Mouse (Mus musculus) gastrocnemius, postnatal 36 days (tissue): ENCODE data around the gene Tln2. TPM values are rescaled to one million over a fixed set of nuclear protein-coding genes. Genes with fewer than 3 reads are reported as not detected.

ENCODE experiments used
- DNase-seq, 2 experiments: peaks; one replicate each; pipeline ENCODE4 v3.0.0; 2022
- intact Hi-C: fragments of 180-260 bp; cut with DNase I; formaldehyde crosslinking; loops from one replicate; pipeline ENCODE4 v1.15.1; 2025
- total RNA-seq, 2 experiments: library from RNA; stranded (reverse); gene quantifications; 2 replicates each; pipeline ENCODE4 v1.2.3; 2021

Tln2 gene
- total RNA-seq, 2 experiments from 2014 or later: 88.5 to 96.5 TPM

- DNase-seq: no peak
- intact Hi-C loops: no loop called here
These were observed 72.9 kb downstream of the Tln2 start for GRCm38 (mm10) chr9:67486621-67487020.

- DNase-seq: peak; percentile 12 to 16
- intact Hi-C loops: no loop called here
These were observed 74.1 kb downstream of the Tln2 start for GRCm38 (mm10) chr9:67485169-67486072.

- intact Hi-C loops: no loop called here
These were observed 77.2 kb downstream of the Tln2 start for GRCm38 (mm10) chr9:67482277-67482676.

GRCm38 (mm10) chr9:67481851-67482250 lies 77.7 kb downstream of the Tln2 start:
- intact Hi-C loops: no loop called here
- DNase-seq: no peak

More at GRCm38 (mm10) chr9:67482277-67482676, 77.2 kb downstream of the Tln2 start:
- DNase-seq: no peak

GRCm38 (mm10) chr9:67477445-67477844 lies 82.1 kb downstream of the Tln2 start:
- no peak for DNase-seq

GRCm38 (mm10) chr9:67476184-67476583 lies 83.3 kb downstream of the Tln2 start:
- DNase-seq: peak in 1 of 2 experiments; percentile 43
- intact Hi-C loops: loop anchor here (5.0 kb wide), 1 partner anchor 69 kb away; no protein-coding TSS in a partner anchor

More at GRCm38 (mm10) chr9:67477445-67477844, 82.1 kb downstream of the Tln2 start:
- intact Hi-C loops: loop anchor here (5.0 kb wide), 1 partner anchor 70 kb away; no protein-coding TSS in a partner anchor

- intact Hi-C loops: no loop called here
- no peak for DNase-seq
These were observed 95.9 kb downstream of the Tln2 start for GRCm38 (mm10) chr9:67463440-67464122.

GRCm38 (mm10) chr9:67441484-67441883 lies 118.0 kb downstream of the Tln2 start:
- intact Hi-C loops: no loop called here
- DNase-seq: no peak

GRCm38 (mm10) chr9:67437511-67437910 lies 122.0 kb downstream of the Tln2 start:
- intact Hi-C loops: no loop called here
- DNase-seq: no peak

GRCm38 (mm10) chr9:67435333-67436154 lies 124.0 kb downstream of the Tln2 start:
- peak; percentile 23 to 38 for DNase-seq
- intact Hi-C loops: no loop called here

GRCm38 (mm10) chr9:67429199-67429892 lies 130.2 kb downstream of the Tln2 start:
- intact Hi-C loops: no loop called here
- DNase-seq: no peak

- intact Hi-C loops: no loop called here
- no peak for DNase-seq
These were observed 131.0 kb downstream of the Tln2 start for GRCm38 (mm10) chr9:67428306-67429047.

GRCm38 (mm10) chr9:67426304-67426703 lies 133.2 kb downstream of the Tln2 start:
- DNase-seq: no peak
- intact Hi-C loops: no loop called here

- intact Hi-C loops: no loop called here
These were observed 135.4 kb downstream of the Tln2 start for GRCm38 (mm10) chr9:67424110-67424509.

GRCm38 (mm10) chr9:67418092-67418491 lies 141.4 kb downstream of the Tln2 start:
- intact Hi-C loops: no loop called here
- no peak for DNase-seq

More at GRCm38 (mm10) chr9:67424110-67424509, 135.4 kb downstream of the Tln2 start:
- DNase-seq: no peak

GRCm38 (mm10) chr9:67410667-67411066 lies 148.8 kb downstream of the Tln2 start:
- intact Hi-C loops: no loop called here

GRCm38 (mm10) chr9:67404736-67405135 lies 154.8 kb downstream of the Tln2 start:
- intact Hi-C loops: loop anchor here (5.0 kb wide), 1 partner anchor 73 kb away; no protein-coding TSS in a partner anchor
- no peak for DNase-seq

More at GRCm38 (mm10) chr9:67410667-67411066, 148.8 kb downstream of the Tln2 start:
- DNase-seq: no peak

GRCm38 (mm10) chr9:67399563-67399962 lies 159.9 kb downstream of the Tln2 start:
- intact Hi-C loops: no loop called here
- no peak for DNase-seq

GRCm38 (mm10) chr9:67397756-67398155 lies 161.7 kb downstream of the Tln2 start:
- DNase-seq: no peak
- intact Hi-C loops: no loop called here
